8 mouse cellular contexts compared by ENCODE assay signal in genomic region chr13:73887415-73887874, GRCm38 (mm10). TPM values are rescaled to one million over a fixed set of nuclear protein-coding genes. Genes with fewer than 3 reads are reported as not detected.
DNase-seq lines count a peak whose midpoint lies in the region; ATAC-seq and TF ChIP-seq lines count a peak whose summit lies in the region.

No protein-coding gene starts in this region.

- ATAC-seq in midbrain, embryonic 13.5 days: no peak

- H3K9me3 ChIP-seq in midbrain, embryonic 10.5 days (replicated peaks): no peaks in the 10 kb centered on the region
- H3K9me3 ChIP-seq in midbrain, embryonic 13.5 days: no peaks in the 10 kb centered on the region

- TF ChIP-seq CTCF in brain, embryonic 14.5 days (IDR thresholded peaks at IDR 0.05; ENCODE audit: borderline replicate concordance, extremely low read depth, insufficient read depth, insufficient read length): no peak

- H3K4me3 ChIP-seq in midbrain, embryonic 10.5 days: no peak overlapping the region
- no peak overlapping the region for H3K4me3 ChIP-seq in midbrain, embryonic 13.5 days (replicated peaks)

- no peak overlapping the region for H3K9ac ChIP-seq in midbrain, embryonic 13.5 days (replicated peaks)

- H3K4me2 ChIP-seq in midbrain, embryonic 13.5 days (replicated peaks): no peak overlapping the region

- no peaks in the 10 kb centered on the region for H3K27me3 ChIP-seq in midbrain, embryonic 10.5 days (ENCODE audit: low read depth, poor library complexity, severe bottlenecking)
- H3K27me3 ChIP-seq in midbrain, embryonic 13.5 days: no peaks in the 10 kb centered on the region

- WGBS in midbrain, embryonic 10.5 days: 86% methylated on average over 4 of the region's 4 CpGs
- 82% methylated on average over 4 of the region's 4 CpGs for WGBS in midbrain, embryonic 13.5 days

- DNase-seq in brain, embryonic 14.5 days (ENCODE audit: low read depth): peak; percentile 9
- DNase-seq in gastrocnemius, adult 18-20 months (ENCODE audit: low spot score): peak; percentile 78
- peak; percentile 17 for DNase-seq in kidney, adult 18-20 months
- peak; percentile 66 for DNase-seq in lung, postnatal 25 days (ENCODE audit: low spot score)
- no peak for DNase-seq in midbrain, embryonic 10.5 days (ENCODE audit: low spot score)
- no peak for DNase-seq in spleen, postnatal 10 days (ENCODE audit: low spot score in 2 of 2)
- no peak for DNase-seq in thymus, postnatal 36 days

- no peaks in the 10 kb centered on the region for H3K36me3 ChIP-seq in midbrain, embryonic 10.5 days
- H3K36me3 ChIP-seq in midbrain, embryonic 13.5 days: no peaks in the 10 kb centered on the region

- H3K27ac ChIP-seq in midbrain, embryonic 10.5 days (replicated peaks): no peak overlapping the region
- H3K27ac ChIP-seq in midbrain, embryonic 13.5 days: no peak overlapping the region

- no peaks in the 10 kb centered on the region for H3K4me1 ChIP-seq in midbrain, embryonic 10.5 days
- H3K4me1 ChIP-seq in midbrain, embryonic 13.5 days (replicated peaks): no peaks in the 10 kb centered on the region

- no peak for TF ChIP-seq POLR2A in brain, embryonic 14.5 days (IDR thresholded peaks at IDR 0.05; ENCODE audit: borderline replicate concordance, extremely low read depth, insufficient read depth, insufficient read length, poor library complexity, severe bottlenecking)

RNA-seq across cellular contexts. Expression of gene Nkd2, which starts 40.0 kb away (rescaled TPM):
- polyA plus RNA-seq in brain, embryonic 14.5 days (2012; rRNA removed): 14.6 and 19.3 TPM in 2 replicates
- 1 to 10 TPM in 1 of 2 experiments, under 1 TPM in 1; 0.80 to 1.1 TPM for total RNA-seq in gastrocnemius, adult 18-20 months (2021)
- 13.2 and 14.7 TPM in 2 replicates for polyA plus RNA-seq in midbrain, embryonic 10.5 days (2016; fragmentation: Nextera tagmentation; extraction: Ambion mirVana)
- polyA plus RNA-seq in midbrain, embryonic 13.5 days (2015; fragmentation: Nextera tagmentation; extraction: Ambion mirVana): 7.2 and 7.6 TPM in 2 replicates

RNA-seq across cellular contexts. Expression of gene Trip13, which starts 50.1 kb away (rescaled TPM):
- 9.9 and 11.1 TPM in 2 replicates for polyA plus RNA-seq in brain, embryonic 14.5 days (2012; rRNA removed)
- under 1 TPM; 0.27 to 0.28 TPM for total RNA-seq in gastrocnemius, adult 18-20 months (2021)
- polyA plus RNA-seq in midbrain, embryonic 10.5 days (2016; fragmentation: Nextera tagmentation; extraction: Ambion mirVana): 59.5 and 69.1 TPM in 2 replicates
- 17.4 and 19.7 TPM in 2 replicates for polyA plus RNA-seq in midbrain, embryonic 13.5 days (2015; fragmentation: Nextera tagmentation; extraction: Ambion mirVana)

RNA-seq across cellular contexts. Expression of gene Brd9, which starts 50.2 kb away (rescaled TPM):
- 138 and 145 TPM in 2 replicates for polyA plus RNA-seq in brain, embryonic 14.5 days (2012; rRNA removed)
- 1 to 10 TPM; 8.8 to 9.4 TPM for total RNA-seq in gastrocnemius, adult 18-20 months (2021)
- polyA plus RNA-seq in midbrain, embryonic 10.5 days (2016; fragmentation: Nextera tagmentation; extraction: Ambion mirVana): 57.8 and 71.9 TPM in 2 replicates
- 96.4 and 101 TPM in 2 replicates for polyA plus RNA-seq in midbrain, embryonic 13.5 days (2015; fragmentation: Nextera tagmentation; extraction: Ambion mirVana)

Comparison
In these comparisons a context has a peak if more than half of its experiments do, and no peak if none do; other contexts are left out.
1. DNase-seq: peak in brain, embryonic 14.5 days (single experiment), gastrocnemius, adult 18-20 months (single experiment), kidney, adult 18-20 months (single experiment) and lung, postnatal 25 days (single experiment); none in midbrain, embryonic 10.5 days (single experiment), spleen, postnatal 10 days (0 of 2) and thymus, postnatal 36 days (0 of 2).